Mouse (Mus musculus) neural tube, embryonic 13.5 days (tissue): ENCODE measurements around the gene Mrpl42. TPM values are rescaled to one million over a fixed set of nuclear protein-coding genes. Genes with fewer than 3 reads are reported as not detected.

Experiments used
- ATAC-seq: fragments of 200-750 bp; cut with Nextera tagmentation; 2 replicates; pipeline ENCODE4 v1.8.0; 2017; ENCODE audit warnings: low read depth, mild to moderate bottlenecking, moderate TSS enrichment, moderate library complexity
- H3K27ac ChIP-seq: fragments of 300-500 bp; sonication (generic); replicated peaks from 2 replicates; pipeline ENCODE4 v1.5.1; 2015; ENCODE audit warnings: moderate library complexity, mild to moderate bottlenecking, inconsistent platforms
- H3K27me3 ChIP-seq: fragments of 300-500 bp; sonication (generic); 2 replicates; pipeline ENCODE4 v1.6.1; 2015; ENCODE audit warnings: mild to moderate bottlenecking, inconsistent platforms
- H3K36me3 ChIP-seq: fragments of 300-500 bp; sonication (generic); 2 replicates; pipeline ENCODE4 v1.6.1; 2015; ENCODE audit warnings: mild to moderate bottlenecking, inconsistent platforms
- H3K4me1 ChIP-seq: fragments of 300-500 bp; sonication (generic); replicated peaks from 2 replicates; pipeline ENCODE4 v1.6.1; 2015; ENCODE audit warnings: inconsistent platforms
- H3K4me2 ChIP-seq: fragments of 300-500 bp; sonication (generic); 2 replicates; pipeline ENCODE4 v1.6.1; 2015; ENCODE audit warnings: inconsistent platforms, mild to moderate bottlenecking, moderate library complexity
- H3K4me3 ChIP-seq: fragments of 300-500 bp; sonication (generic); 2 replicates; pipeline ENCODE4 v1.5.1; 2015; ENCODE audit warnings: mild to moderate bottlenecking, inconsistent platforms
- H3K9ac ChIP-seq: fragments of 300-500 bp; sonication (generic); 2 replicates; pipeline ENCODE4 v1.6.1; 2015; ENCODE audit warnings: moderate library complexity, mild to moderate bottlenecking, inconsistent platforms
- H3K9me3 ChIP-seq: fragments of 300-500 bp; sonication (generic); 2 replicates; pipeline ENCODE4 v1.6.1; 2016; ENCODE audit warnings: inconsistent platforms
- WGBS: fragments of 180-500 bp; shearing (Covaris S2); methylation state at CpG from one replicate; pipeline ENCODE4 v1.1.7; 2015; 5-methylcytosine and 5-hydroxymethylcytosine counted together
- polyA plus RNA-seq: library from polyadenylated mRNA; unstranded; fragments of >200 nt; fragmentation: Nextera tagmentation; extraction: Ambion mirVana; gene quantifications from 2 replicates; pipeline ENCODE4 v1.2.1, GENCODE M21; 2015

Gene Mrpl42
- polyA plus RNA-seq, 1 experiment from 2014 or later = 291 TPM

DNA sequence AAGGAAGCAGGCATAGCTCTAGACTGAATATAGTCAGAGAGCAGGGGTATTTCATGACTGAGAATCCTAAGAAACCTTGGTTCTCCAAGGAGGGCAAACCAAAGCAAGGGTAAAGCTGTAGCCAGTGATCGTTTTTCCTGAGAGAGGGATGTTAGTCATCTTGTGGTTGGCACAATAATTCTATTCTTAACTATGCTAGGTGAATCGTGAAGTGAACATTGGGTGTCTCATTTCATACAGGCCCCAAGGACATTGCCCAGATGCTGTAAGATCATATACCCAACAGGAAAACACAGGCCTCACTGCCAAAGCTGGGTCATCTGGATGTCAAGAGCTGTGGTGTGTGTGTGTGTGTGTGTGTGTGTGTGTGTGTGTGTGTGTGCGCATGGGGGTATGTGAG is 30.6 kb downstream of the Mrpl42 start:
- no peak for ATAC-seq
- Histone ChIP-seq H3K27me3 (no peaks in the 10 kb centered on the region), H3K4me1 (no peaks in the 10 kb centered on the region), H3K27ac (no peak overlapping the region), H3K9me3 (no peaks in the 10 kb centered on the region), H3K4me2 (no peak overlapping the region), H3K9ac (no peak overlapping the region), H3K36me3 (no peaks in the 10 kb centered on the region), H3K4me3 (no peak overlapping the region)
- WGBS = 76% methylated on average over 3 of the region's 3 CpGs

DNA sequence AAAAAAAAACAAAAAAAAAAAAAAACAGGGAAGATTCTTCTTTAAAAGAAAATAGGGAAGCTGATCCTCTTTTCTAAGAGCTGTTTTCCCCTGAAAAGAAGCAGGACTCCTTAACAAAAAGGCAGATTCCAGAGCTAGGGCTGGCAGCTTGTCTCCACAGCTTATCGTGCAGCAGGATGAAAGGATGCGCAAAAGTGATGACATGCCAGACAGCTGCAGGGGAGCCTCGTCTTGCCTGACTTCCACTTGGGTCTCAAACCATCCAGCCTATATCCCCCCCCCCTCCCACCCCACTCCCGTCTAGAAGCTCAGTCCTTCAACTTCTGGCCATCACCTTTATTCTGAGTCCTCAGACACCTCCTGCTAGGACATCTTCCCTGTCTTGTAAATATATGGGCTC is 32.8 kb downstream of the Mrpl42 start:
- Histone ChIP-seq H3K4me3 (no peak overlapping the region), H3K9me3 (no peaks in the 10 kb centered on the region), H3K27me3 (no peaks in the 10 kb centered on the region), H3K27ac (no peak overlapping the region), H3K9ac (no peak overlapping the region), H3K36me3 (no peaks in the 10 kb centered on the region), H3K4me2 (no peak overlapping the region), H3K4me1 (no peaks in the 10 kb centered on the region)
- WGBS = 77% methylated on average over 4 of the region's 4 CpGs
- no peak for ATAC-seq

DNA sequence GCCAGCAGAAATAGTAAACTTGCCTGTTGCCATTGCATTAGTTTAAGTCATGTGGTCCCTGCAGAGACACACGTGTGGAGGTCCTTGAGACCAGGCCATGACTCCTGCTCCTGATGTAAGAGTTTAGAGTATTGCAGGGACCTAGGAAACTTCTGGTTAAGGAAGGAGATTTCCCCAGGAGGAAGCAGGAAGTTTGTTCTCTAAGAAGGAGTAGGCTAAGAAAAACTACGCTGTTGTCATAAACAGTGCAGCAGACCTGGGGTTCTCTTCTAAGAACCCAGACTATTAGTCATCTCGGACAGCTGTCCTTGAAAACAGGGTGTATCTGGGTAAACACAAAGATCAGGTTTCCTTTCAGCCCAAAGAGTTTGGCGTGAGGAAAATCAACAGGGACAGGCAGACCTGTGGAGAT is 36.2 kb downstream of the Mrpl42 start:
- no peak overlapping the region for H3K4me3 ChIP-seq
- H3K27me3 ChIP-seq = no peaks in the 10 kb centered on the region
- ATAC-seq = no peak
- H3K4me2 ChIP-seq = no peak overlapping the region
- no peak overlapping the region for H3K9ac ChIP-seq
- H3K27ac ChIP-seq = no peak overlapping the region
- H3K9me3 ChIP-seq = no peaks in the 10 kb centered on the region
- no peaks in the 10 kb centered on the region for H3K4me1 ChIP-seq
- no peaks in the 10 kb centered on the region for H3K36me3 ChIP-seq
- 61% methylated on average over 4 of the region's 4 CpGs for WGBS

DNA sequence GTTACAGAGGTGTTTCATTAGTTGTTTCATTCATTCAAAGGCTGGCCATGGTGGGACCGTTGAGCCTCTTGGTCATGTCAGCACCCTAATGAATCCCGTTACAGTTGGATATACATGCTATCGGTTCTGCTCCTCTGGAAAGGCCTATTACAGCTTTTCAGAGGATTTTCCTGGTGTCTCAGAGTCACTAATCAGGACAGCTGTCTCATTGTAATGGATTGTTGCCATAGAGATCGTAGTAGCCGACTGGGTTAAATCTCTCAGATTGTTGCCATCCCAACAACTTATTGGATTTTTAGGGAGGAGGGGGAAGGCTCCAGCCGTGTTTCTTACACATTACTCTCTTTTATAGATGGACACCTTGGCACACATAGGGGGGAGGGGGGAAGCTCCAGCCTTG is 37.2 kb downstream of the Mrpl42 start:
- Histone ChIP-seq H3K4me1 (no peaks in the 10 kb centered on the region), H3K9me3 (no peaks in the 10 kb centered on the region), H3K9ac (no peak overlapping the region), H3K27me3 (no peaks in the 10 kb centered on the region), H3K36me3 (no peaks in the 10 kb centered on the region), H3K27ac (no peak overlapping the region), H3K4me3 (no peak overlapping the region), H3K4me2 (no peak overlapping the region)
- 60% methylated on average over 6 of the region's 6 CpGs for WGBS
- ATAC-seq = no peak

DNA sequence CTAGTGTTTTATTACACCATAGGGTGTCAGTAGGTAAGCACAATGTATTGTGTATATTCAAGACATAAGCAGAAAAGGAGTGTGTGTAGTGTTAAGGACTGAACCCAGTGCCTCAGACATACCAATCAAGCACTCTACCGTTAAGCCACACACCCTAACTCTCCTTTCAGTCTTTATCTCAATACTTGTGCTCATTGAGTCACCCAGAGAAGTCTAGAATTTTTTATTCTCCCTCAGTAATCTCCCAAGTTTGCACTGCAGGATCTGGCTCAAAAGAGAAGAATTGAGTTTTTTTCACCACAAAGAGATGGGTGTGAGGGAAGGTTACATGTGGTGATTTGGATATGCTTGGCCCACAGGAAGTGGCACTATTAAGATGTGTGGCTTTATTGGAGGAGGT is 39.5 kb downstream of the Mrpl42 start:
- H3K4me3 ChIP-seq = no peak overlapping the region
- ATAC-seq = no peak
- no peak overlapping the region for H3K9ac ChIP-seq
- no peaks in the 10 kb centered on the region for H3K4me1 ChIP-seq
- no peak overlapping the region for H3K27ac ChIP-seq
- no peaks in the 10 kb centered on the region for H3K9me3 ChIP-seq
- H3K4me2 ChIP-seq = no peak overlapping the region
- 61% methylated on average over 1 of the region's 1 CpGs for WGBS
- no peaks in the 10 kb centered on the region for H3K36me3 ChIP-seq
- no peaks in the 10 kb centered on the region for H3K27me3 ChIP-seq

DNA sequence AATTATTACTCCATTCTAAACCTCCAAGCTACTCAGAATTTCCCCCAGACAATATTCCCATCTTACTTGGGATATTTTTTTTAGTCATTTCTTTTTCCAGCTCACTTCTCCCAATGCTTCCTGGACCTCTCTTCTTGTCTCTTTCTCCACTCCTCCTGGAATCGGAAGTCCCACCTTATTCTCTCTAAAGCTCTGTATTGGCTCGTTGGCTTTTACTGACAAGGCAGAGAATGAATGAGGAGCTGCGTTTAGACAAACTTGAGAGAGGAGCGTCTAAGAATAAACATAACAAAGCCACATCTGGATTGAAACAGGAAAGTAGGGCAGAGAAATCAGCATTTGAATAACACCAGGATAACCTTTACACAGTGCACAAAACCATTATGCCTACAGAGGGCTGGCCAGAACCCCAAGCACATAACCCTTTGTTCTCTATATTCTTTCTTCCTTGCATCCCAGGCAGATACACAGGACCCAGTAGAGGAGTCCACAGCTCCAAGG is 40.6 kb downstream of the Mrpl42 start:
- H3K27ac ChIP-seq = no peak overlapping the region
- H3K9ac ChIP-seq = no peak overlapping the region
- H3K4me3 ChIP-seq = no peak overlapping the region
- 62% methylated on average over 4 of the region's 4 CpGs for WGBS
- no peaks in the 10 kb centered on the region for H3K9me3 ChIP-seq
- no peak for ATAC-seq
- H3K4me1 ChIP-seq = no peaks in the 10 kb centered on the region
- no peaks in the 10 kb centered on the region for H3K36me3 ChIP-seq
- H3K27me3 ChIP-seq = no peaks in the 10 kb centered on the region
- H3K4me2 ChIP-seq = no peak overlapping the region

DNA sequence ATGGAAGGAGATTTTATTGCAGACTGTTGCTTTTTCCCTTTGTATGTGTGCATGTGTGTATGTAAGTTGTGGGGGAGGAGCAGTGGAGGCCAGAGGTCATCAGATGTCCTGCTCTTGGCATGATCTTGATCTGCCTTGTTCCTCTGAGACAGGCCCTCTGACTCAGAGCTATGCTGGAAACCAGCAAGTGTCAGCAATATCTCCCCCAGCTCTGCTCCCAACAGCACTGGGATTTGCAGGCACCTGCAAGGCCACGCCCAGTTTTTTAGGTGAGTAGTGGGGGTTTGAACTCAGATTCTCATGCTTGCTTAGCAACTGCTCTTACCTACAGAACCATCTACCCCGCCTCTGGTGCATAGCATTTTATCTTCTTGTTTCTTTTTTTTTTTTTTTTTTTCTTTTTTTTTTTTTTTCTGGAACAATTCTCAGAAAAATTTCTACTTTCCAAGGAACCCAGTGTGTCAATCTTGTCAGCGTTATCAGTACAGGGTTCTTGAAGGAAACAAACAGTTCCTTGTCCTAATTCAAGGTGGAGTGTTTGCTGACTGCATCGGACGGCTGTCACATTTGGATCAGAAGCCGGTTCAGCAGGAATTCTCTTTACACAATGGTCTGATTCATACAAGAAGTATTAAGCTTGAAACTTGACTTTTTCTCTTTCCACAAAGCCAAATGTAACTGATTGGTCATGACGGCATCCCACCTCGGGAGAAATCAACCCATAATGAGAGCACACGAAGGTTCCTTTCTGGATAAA is 43.5 kb downstream of the Mrpl42 start:
- H3K27ac ChIP-seq = no peak overlapping the region
- H3K4me3 ChIP-seq = no peak overlapping the region
- no peaks in the 10 kb centered on the region for H3K36me3 ChIP-seq
- no peaks in the 10 kb centered on the region for H3K9me3 ChIP-seq
- H3K9ac ChIP-seq = no peak overlapping the region
- no peak for ATAC-seq
- no peaks in the 10 kb centered on the region for H3K4me1 ChIP-seq
- no peak overlapping the region for H3K4me2 ChIP-seq
- WGBS = 88% methylated on average over 9 of the region's 9 CpGs
- no peaks in the 10 kb centered on the region for H3K27me3 ChIP-seq

DNA sequence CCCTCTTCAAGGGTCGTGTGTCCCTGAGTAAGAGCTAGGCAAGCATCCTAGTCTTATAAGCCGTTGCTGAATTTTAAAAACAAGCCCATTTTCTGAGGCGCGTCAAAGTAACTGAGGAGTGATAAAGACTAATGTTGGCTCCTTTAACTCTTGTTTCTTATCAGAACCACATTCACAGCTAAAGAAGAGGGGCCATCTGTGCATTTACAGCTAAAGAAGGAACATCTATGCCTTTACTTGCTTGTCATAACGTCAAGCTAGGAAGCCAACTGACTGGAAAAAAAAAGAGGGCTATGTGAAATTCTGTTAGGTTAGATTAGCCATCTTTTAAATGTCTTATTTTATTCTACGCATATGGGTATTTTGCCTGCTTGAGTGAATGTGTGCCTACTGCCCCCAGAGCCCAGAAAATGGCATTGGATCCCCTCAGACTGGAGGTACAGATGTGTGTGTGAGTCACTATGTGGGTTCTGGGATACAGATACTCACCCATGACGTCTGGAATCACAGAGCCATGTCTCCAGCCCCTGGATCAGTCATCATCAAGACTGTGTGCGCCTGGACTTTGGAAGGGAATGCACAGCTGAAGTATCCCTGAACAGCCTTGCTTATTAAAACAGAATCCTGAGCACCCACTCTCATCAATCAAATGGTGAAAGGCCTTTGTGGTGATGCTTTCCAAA is 44.2 kb downstream of the Mrpl42 start:
- H3K27ac ChIP-seq = no peak overlapping the region
- H3K4me2 ChIP-seq = no peak overlapping the region
- H3K4me3 ChIP-seq = no peak overlapping the region
- 88% methylated on average over 8 of the region's 8 CpGs for WGBS
- H3K27me3 ChIP-seq = no peaks in the 10 kb centered on the region
- no peak for ATAC-seq
- no peak overlapping the region for H3K9ac ChIP-seq
- H3K4me1 ChIP-seq = no peaks in the 10 kb centered on the region
- H3K36me3 ChIP-seq = no peaks in the 10 kb centered on the region
- no peaks in the 10 kb centered on the region for H3K9me3 ChIP-seq

DNA sequence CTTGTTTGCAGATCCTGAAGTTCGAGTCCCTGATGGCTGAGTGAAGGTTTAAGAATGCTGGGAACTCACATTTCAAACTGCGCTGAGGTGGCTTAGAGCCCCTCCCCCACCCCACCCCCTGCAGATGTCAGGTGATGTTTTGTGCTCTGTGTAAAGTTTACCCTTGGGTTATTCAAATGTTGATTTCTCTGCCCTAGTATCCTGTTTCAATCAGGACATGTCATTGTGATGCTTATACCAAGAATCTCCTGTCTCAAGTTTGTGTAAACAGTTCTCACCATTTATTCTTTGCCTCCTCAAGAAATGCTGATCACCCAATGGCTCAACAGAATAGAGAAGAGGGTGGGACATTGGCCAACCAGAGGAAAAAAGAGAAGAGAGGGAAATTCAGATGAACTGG is 45.6 kb downstream of the Mrpl42 start:
- no peak overlapping the region for H3K4me3 ChIP-seq
- no peaks in the 10 kb centered on the region for H3K4me1 ChIP-seq
- H3K4me2 ChIP-seq = no peak overlapping the region
- no peak overlapping the region for H3K27ac ChIP-seq
- no peaks in the 10 kb centered on the region for H3K9me3 ChIP-seq
- no peaks in the 10 kb centered on the region for H3K36me3 ChIP-seq
- 68% methylated on average over 2 of the region's 2 CpGs for whole genome bisulfite sequencing
- no peak overlapping the region for H3K9ac ChIP-seq
- no peaks in the 10 kb centered on the region for H3K27me3 ChIP-seq
- no peak for ATAC-seq

DNA sequence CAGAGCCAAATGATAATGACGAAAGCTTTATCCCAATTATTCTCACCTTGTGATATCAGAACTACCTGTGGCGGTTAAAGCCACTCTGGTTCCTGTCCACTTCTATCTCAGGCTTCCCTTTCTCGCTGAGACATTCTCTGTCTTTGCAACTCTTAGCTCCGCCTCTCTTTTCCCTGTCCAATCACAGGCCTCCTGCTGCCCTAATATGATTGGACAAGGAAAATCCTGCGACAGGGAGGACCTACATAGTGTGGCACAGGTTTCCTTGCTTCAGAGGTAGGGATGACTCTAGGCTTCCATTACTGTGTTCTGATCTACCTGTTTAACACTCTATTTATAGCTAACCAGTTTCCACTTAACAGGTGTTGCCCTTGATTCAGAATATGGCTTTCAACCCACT is 48.5 kb downstream of the Mrpl42 start:
- no peak for ATAC-seq
- Histone ChIP-seq H3K27me3 (no peaks in the 10 kb centered on the region), H3K4me3 (no peak overlapping the region), H3K36me3 (no peaks in the 10 kb centered on the region), H3K27ac (no peak overlapping the region), H3K9ac (no peak overlapping the region), H3K4me2 (no peak overlapping the region), H3K4me1 (no peaks in the 10 kb centered on the region), H3K9me3 (no peaks in the 10 kb centered on the region)
- WGBS = 90% methylated on average over 5 of the region's 5 CpGs

DNA sequence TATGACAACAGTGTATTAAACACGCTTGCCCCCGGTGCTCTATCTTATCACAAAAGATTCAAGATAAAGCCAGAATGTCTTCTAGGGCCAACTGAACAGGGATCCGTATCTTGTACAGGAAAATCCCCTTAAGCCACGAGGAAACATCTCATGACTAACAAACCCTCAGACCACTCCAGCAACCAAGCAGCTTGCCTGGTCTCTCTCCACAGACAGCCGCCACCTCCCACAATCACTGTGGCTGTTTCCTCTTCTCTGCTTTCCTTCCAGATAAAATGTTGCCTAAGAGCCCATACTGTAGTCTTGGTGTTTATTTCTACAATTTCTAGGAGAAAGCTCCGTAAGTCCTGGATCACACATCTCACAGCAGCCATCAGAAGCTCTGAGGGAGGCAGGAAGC is 52.7 kb downstream of the Mrpl42 start:
- Histone ChIP-seq H3K36me3 (no peaks in the 10 kb centered on the region), H3K9ac (no peak overlapping the region), H3K4me2 (no peak overlapping the region), H3K9me3 (no peaks in the 10 kb centered on the region), H3K4me3 (no peak overlapping the region), H3K4me1 (no peaks in the 10 kb centered on the region), H3K27ac (no peak overlapping the region), H3K27me3 (no peaks in the 10 kb centered on the region)
- WGBS = 94% methylated on average over 6 of the region's 6 CpGs
- ATAC-seq = no peak

DNA sequence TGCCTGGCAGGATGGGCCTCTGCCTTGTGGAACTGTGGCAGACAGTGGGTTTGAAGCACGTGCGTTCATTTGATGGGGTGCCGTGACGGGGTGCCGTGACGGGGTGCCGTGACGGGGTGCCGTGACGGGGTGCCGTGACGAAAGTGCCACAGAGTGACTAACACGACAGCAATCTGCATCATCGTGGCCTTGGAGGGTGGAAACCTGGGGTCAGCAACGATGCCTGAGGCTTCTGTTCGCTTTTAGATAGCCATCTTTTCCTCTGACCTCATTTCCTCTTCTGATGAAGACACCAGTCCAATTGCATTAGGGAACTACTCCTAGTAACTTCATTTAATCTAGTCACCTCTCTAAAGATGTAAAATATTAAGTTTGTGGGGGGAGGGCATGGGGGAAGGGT is 53.8 kb downstream of the Mrpl42 start:
- H3K27me3 ChIP-seq = no peaks in the 10 kb centered on the region
- 95% methylated on average over 16 of the region's 16 CpGs for whole genome bisulfite sequencing
- H3K4me1 ChIP-seq = no peaks in the 10 kb centered on the region
- no peak overlapping the region for H3K4me2 ChIP-seq
- H3K9me3 ChIP-seq = no peaks in the 10 kb centered on the region
- H3K36me3 ChIP-seq = no peaks in the 10 kb centered on the region
- no peak overlapping the region for H3K9ac ChIP-seq
- no peak for ATAC-seq
- no peak overlapping the region for H3K4me3 ChIP-seq
- no peak overlapping the region for H3K27ac ChIP-seq
